Mouse (Mus musculus): ENCODE measurements around the gene Exd2. TPM values are rescaled to one million over a fixed set of nuclear protein-coding genes. Genes with fewer than 3 reads are reported as not detected.

Gene Exd2
- polyA plus RNA-seq, 2 experiments from 2014 or later: 17.3 to 20.2 TPM

Other genes starting within 250 kb of the Exd2 start
- gene Actn1, start 202.7 kb upstream of the Exd2 start, polyA plus RNA-seq (2017; shearing (Covaris generic)): 10 to 100 TPM; 31.8 to 34.3 TPM
- gene Dcaf5, start 26.5 kb upstream of the Exd2 start, polyA plus RNA-seq (2017; shearing (Covaris generic)): 10 to 100 TPM; 14.9 to 19.0 TPM
- gene Galnt16, start 55.2 kb downstream of the Exd2 start, polyA plus RNA-seq (2017; shearing (Covaris generic)): not detected
- 10 to 100 TPM; 21.0 to 24.3 TPM for gene Slc39a9, start 180.8 kb downstream of the Exd2 start, polyA plus RNA-seq (2017; shearing (Covaris generic))
- gene Erh, start 181.2 kb downstream of the Exd2 start, polyA plus RNA-seq (2017; shearing (Covaris generic)): 100 to 1,000 TPM; 110 to 140 TPM
- 1 to 10 TPM in 1 of 2 experiments, under 1 TPM in 1; 0.36 to 1.3 TPM for gene Plekhd1, start 229.5 kb downstream of the Exd2 start, polyA plus RNA-seq (2017; shearing (Covaris generic))

Data from activated CD4-positive, CD25-positive, alpha-beta regulatory T cell, adult 4 months (primary cell).